Mouse (Mus musculus) hindbrain, embryonic 16.5 days (tissue): ENCODE measurements around the gene Bcat2. TPM values are rescaled to one million over a fixed set of nuclear protein-coding genes. Genes with fewer than 3 reads are reported as not detected.

Source experiments
- ATAC-seq: fragments of 200-750 bp; cut with Nextera tagmentation; 2 replicates; pipeline ENCODE4 v1.8.0; 2017; ENCODE audit warnings: moderate TSS enrichment, moderate library complexity
- H3K27ac ChIP-seq: fragments of 300-500 bp; sonication (generic); 2 replicates; pipeline ENCODE4 v1.5.1; 2014; ENCODE audit warnings: low read depth, mild to moderate bottlenecking, control low read depth, low read length, moderate library complexity
- H3K27me3 ChIP-seq: fragments of 300-500 bp; sonication (generic); replicated peaks from 2 replicates; pipeline ENCODE4 v1.6.1; 2014; ENCODE audit warnings: low read length; ENCODE audit not compliant: control insufficient read depth, insufficient read depth
- H3K36me3 ChIP-seq: fragments of 300-500 bp; sonication (generic); 2 replicates; pipeline ENCODE4 v1.6.1; 2014; ENCODE audit warnings: mild to moderate bottlenecking, low read length, moderate library complexity, mixed read lengths; ENCODE audit not compliant: control insufficient read depth, insufficient read depth
- H3K4me1 ChIP-seq: fragments of 300-500 bp; sonication (generic); 2 replicates; pipeline ENCODE4 v1.6.1; 2014; ENCODE audit warnings: low read depth, low read length; ENCODE audit not compliant: control insufficient read depth, insufficient read depth
- H3K4me2 ChIP-seq: fragments of 300-500 bp; sonication (generic); 2 replicates; pipeline ENCODE4 v1.6.1; 2014; ENCODE audit warnings: mild to moderate bottlenecking, low read length, control low read depth, moderate library complexity
- H3K4me3 ChIP-seq: fragments of 300-500 bp; sonication (generic); 2 replicates; pipeline ENCODE4 v1.5.1; 2014; ENCODE audit warnings: mild to moderate bottlenecking, low read length, control low read depth, moderate library complexity
- H3K9ac ChIP-seq: fragments of 300-500 bp; sonication (generic); 2 replicates; pipeline ENCODE4 v1.6.1; 2014; ENCODE audit warnings: low read depth, mild to moderate bottlenecking, control low read depth, low read length, moderate library complexity
- H3K9me3 ChIP-seq: fragments of 300-500 bp; sonication (generic); 2 replicates; pipeline ENCODE4 v1.6.1; 2014; ENCODE audit warnings: mild to moderate bottlenecking, low read length, moderate library complexity; ENCODE audit not compliant: control insufficient read depth
- WGBS: fragments of 180-500 bp; shearing (Covaris S2); extraction: QIAGEN DNeasy Blood & Tissue Kit; methylation state at CpG from one replicate; pipeline ENCODE4 v1.1.7; 2014; 5-methylcytosine and 5-hydroxymethylcytosine counted together
- polyA plus RNA-seq: library from polyadenylated mRNA; unstranded; fragments of >200 nt; fragmentation: Nextera tagmentation; extraction: Ambion mirVana; gene quantifications from 2 replicates; pipeline ENCODE4 v1.2.1, GENCODE M21; 2015

Bcat2 gene
- polyA plus RNA-seq, 1 experiment from 2014 or later = 22.7 TPM

DNA sequence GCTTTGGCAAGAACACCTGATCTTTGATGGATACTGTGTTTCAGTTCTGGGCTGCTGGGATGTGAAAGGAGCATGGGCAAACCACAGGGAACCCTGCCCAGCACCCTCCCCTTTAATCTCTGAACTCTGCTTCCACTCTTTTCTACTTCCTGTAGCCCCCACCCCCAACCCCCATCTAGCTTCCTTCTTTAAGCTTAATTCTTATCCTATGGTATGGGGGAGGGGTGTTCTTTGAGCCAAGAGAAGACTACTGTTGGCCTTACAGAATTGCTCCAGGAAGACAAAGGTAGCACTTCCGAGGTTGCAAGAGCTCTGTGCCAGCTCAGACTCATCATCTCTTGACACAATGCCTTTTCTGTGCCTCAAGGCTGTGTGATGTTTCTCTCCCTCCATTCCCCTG lies 2.0 kb downstream of the Bcat2 start:
- WGBS = 58% methylated on average over 1 of the region's 1 CpGs
- no peaks in the 10 kb centered on the region for H3K27me3 ChIP-seq
- H3K27ac ChIP-seq = no peak overlapping the region
- ATAC-seq = no peak
- no peaks in the 10 kb centered on the region for H3K9me3 ChIP-seq
- no peak overlapping the region for H3K9ac ChIP-seq
- H3K4me1 ChIP-seq = peaks cover 21% of the 10 kb centered on the region
- H3K36me3 ChIP-seq = peaks cover 4% of the 10 kb centered on the region; the same call in 1 of the 2 replicates
- no peak overlapping the region for H3K4me2 ChIP-seq
- no peak overlapping the region for H3K4me3 ChIP-seq

DNA sequence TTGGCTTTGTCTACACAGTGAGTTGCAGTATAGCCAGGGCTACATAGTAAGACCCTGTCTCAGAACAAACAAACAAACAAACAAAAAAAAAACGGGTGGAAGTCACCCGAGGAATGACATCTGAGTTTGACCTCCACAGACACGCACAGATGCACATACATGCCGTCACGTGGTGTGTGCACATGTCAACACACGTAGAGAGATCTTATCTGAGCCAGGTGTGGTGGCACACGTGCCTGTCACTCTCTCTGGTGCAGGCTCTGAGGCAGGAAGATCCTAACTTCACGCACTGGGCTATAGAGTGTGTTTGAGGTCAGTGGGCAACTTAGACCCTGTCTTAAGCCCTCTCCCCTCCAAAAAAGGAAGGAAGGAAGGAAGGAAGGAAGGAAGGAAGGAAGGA lies 4.0 kb downstream of the Bcat2 start:
- Histone ChIP-seq H3K9me3 (no peaks in the 10 kb centered on the region), H3K4me3 (no peak overlapping the region), H3K4me1 (peaks cover 9% of the 10 kb centered on the region), H3K36me3 (peaks cover 4% of the 10 kb centered on the region; the same call in 1 of the 2 replicates), H3K27me3 (no peaks in the 10 kb centered on the region), H3K4me2 (no peak overlapping the region), H3K27ac (no peak overlapping the region), H3K9ac (no peak overlapping the region)
- WGBS = 81% methylated on average over 8 of the region's 8 CpGs
- no peak for ATAC-seq

DNA sequence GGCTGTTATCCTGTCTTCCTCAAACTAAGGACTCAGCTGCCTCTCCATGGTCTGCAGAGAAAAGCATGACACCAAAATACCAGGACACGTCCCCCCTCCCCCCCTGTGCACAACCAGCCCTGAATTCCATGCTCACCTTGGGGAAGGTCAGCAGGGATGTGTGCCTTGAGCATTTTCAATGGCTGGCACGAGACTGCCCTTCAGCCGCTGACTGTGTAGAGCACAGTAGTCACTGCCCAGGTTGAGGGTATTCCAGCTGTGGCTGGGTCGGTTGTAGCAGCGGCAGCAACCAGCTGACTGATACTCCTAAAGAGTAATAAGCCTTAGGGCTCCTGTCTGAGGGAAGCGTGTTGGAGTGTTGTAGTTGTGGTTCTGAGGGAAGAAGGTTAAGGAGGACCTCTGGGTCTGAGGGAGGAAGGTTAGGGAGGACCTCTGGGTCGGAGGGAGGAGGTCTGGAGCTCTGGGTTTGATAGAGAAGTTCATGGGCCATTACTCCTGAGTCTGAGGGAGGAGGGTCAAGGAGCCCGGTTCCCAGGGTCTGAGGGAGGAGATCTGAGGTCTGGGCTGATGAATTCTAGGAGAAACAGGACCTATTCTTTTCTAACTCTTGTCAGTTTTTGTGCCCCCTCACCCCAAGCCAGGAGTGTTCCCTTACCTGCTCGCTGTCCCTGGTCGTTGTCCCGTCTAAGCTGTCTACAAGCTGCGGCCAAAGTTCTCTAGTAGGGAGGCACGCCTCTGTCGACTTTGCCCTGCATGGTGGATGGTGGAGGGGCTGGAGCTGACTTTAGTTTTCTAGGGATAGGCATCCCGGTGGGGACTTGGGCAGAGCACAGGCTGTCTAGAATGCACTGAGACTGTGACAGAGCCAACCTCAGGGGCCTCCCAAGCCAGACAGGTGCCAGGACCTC lies 4.8 kb downstream of the Bcat2 start:
- 82% methylated on average over 15 of the region's 15 CpGs for WGBS
- Histone ChIP-seq H3K27ac (no peak overlapping the region), H3K36me3 (peaks cover 4% of the 10 kb centered on the region; the same call in 1 of the 2 replicates), H3K4me3 (no peak overlapping the region), H3K4me2 (no peak overlapping the region), H3K4me1 (peaks cover 9% of the 10 kb centered on the region), H3K27me3 (no peaks in the 10 kb centered on the region), H3K9me3 (no peaks in the 10 kb centered on the region), H3K9ac (peak overlapping the region; percentile 22; the same call in 1 of the 2 replicates)
- ATAC-seq = no peak

DNA sequence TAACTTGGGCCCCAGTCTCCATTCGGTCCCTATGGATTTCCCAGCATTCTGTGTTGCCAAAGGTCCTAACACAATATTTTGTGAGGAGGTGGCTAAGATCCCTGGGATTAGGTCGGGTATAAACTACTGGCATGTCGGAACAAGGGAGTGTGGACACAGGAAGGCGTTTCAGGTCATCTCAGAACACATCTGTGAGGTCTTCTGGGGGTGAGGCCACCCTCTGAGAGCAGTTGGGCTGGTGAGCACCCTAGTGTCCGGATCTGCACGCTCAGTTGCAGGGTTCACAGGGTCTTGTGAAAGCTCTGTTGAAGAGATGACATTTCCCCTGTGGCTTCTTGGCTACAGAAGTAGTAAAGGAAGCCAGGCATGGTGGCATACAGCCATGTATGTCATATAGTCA lies 16.0 kb downstream of the Bcat2 start:
- no peak for ATAC-seq
- peaks cover 5% of the 10 kb centered on the region; the same call in 1 of the 2 replicates for H3K4me1 ChIP-seq
- peaks cover 3% of the 10 kb centered on the region; the same call in 1 of the 2 replicates for H3K36me3 ChIP-seq
- H3K9ac ChIP-seq = no peak overlapping the region
- H3K4me2 ChIP-seq = no peak overlapping the region
- no peak overlapping the region for H3K4me3 ChIP-seq
- H3K9me3 ChIP-seq = no peaks in the 10 kb centered on the region
- no peak overlapping the region for H3K27ac ChIP-seq
- no peaks in the 10 kb centered on the region for H3K27me3 ChIP-seq
- 92% methylated on average over 6 of the region's 6 CpGs for WGBS

DNA sequence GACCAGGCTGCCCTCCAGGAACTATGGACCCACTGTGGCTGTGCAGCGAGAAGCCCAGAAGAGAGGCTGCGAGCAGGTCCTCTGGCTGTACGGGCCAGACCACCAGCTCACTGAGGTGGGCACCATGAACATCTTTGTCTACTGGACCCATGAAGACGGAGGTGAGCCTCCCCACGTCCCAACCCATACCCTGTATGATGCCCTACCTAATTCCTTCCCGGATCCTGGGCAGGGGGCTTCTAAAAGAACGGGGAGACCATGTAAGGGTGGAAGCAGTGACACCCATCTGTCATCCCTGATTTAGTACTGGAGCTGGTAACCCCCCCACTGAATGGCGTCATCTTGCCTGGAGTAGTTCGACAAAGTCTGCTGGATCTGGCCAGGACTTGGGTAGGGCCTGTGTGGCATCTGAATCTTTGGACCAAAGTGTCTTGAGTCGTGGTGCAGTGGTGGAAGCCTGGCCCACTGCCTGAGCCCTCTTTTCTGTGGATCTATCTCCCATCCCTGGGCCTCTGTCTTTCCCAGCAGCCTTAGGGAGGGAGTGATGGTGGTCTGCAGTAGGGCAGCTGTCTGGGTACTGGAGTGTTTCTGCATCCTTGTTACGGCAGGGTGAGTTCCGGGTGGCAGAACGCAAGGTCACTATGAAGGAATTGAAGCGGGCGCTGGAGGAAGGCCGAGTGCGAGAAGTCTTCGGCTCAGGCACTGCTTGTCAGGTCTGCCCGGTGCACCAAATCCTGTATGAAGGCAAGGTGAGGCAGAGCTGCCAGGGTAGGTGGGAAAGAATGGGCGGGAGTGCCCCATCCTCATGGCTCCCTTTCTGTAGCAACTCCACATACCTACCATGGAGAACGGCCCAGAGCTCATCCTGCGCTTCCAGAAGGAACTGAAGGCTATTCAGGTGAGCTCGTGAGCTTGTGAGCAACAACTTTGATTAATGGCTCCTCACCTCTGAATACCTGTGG lies 18.0 kb downstream of the Bcat2 start:
- ATAC-seq = no peak
- H3K4me3 ChIP-seq = no peak overlapping the region
- no peak overlapping the region for H3K9ac ChIP-seq
- no peaks in the 10 kb centered on the region for H3K27me3 ChIP-seq
- H3K4me1 ChIP-seq = peaks cover 5% of the 10 kb centered on the region; the same call in 1 of the 2 replicates
- WGBS = 93% methylated on average over 23 of the region's 23 CpGs
- H3K36me3 ChIP-seq = peaks cover 2% of the 10 kb centered on the region; the same call in 1 of the 2 replicates
- no peak overlapping the region for H3K4me2 ChIP-seq
- H3K9me3 ChIP-seq = no peaks in the 10 kb centered on the region
- H3K27ac ChIP-seq = no peak overlapping the region

DNA sequence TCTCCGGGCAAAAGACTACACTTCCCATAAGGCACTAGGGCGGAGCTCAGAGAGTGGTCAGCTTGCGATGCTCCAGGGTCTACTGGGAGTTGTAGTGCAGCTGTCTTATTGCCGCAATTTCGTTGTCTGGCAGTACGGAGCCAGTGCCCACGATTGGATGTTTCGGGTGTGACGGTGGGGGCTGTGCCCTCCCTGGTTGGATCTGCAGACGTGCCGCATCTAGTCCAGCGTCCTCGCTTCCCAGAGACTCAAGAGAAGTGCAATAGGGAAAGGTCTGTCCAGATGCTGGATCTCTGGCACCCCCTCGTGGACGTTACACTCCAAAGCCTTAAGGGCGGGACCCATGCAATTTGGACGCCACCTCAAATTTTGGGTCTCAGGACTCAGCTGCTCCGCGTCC lies 19.2 kb downstream of the Bcat2 start:
- peak overlapping the region; percentile 68 for H3K9ac ChIP-seq
- peak overlapping the region; percentile 70 for H3K27ac ChIP-seq
- 5% methylated on average over 19 of the region's 19 CpGs for WGBS
- H3K4me1 ChIP-seq = peaks cover 5% of the 10 kb centered on the region; the same call in 1 of the 2 replicates
- peaks cover 2% of the 10 kb centered on the region; the same call in 1 of the 2 replicates for H3K36me3 ChIP-seq
- ATAC-seq = peak; percentile 99
- peak overlapping the region; percentile 42 for H3K4me3 ChIP-seq
- no peaks in the 10 kb centered on the region for H3K27me3 ChIP-seq
- H3K4me2 ChIP-seq = peak overlapping the region; percentile 74
- H3K9me3 ChIP-seq = no peaks in the 10 kb centered on the region

DNA sequence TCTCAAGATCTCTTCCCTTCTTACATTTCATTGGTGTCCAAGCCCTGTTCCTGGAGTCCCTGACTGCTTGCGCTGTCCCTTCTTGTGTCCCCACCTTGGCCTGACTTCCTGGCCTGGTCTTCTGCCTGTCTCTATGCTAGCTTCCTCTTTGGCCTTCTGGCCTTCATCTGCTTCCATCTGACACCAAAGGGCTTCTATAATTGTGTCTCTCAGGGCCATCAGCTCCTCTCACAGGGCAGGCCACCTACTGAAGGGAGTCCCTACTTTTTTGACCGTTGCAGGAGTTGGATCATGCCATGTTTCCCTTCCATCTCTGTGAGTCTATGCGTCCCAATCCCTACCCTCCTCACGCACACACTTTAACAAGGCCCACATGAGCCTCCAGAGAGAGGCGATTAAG lies 19.9 kb downstream of the Bcat2 start:
- Histone ChIP-seq H3K4me2 (peak overlapping the region; percentile 74), H3K27me3 (no peaks in the 10 kb centered on the region), H3K4me3 (no peak overlapping the region), H3K4me1 (peaks cover 5% of the 10 kb centered on the region; the same call in 1 of the 2 replicates), H3K9me3 (no peaks in the 10 kb centered on the region), H3K36me3 (peaks cover 2% of the 10 kb centered on the region; the same call in 1 of the 2 replicates), H3K9ac (no peak overlapping the region), H3K27ac (no peak overlapping the region; the same call in 1 of the 2 replicates)
- 97% methylated on average over 5 of the region's 5 CpGs for whole genome bisulfite sequencing
- no peak for ATAC-seq

DNA sequence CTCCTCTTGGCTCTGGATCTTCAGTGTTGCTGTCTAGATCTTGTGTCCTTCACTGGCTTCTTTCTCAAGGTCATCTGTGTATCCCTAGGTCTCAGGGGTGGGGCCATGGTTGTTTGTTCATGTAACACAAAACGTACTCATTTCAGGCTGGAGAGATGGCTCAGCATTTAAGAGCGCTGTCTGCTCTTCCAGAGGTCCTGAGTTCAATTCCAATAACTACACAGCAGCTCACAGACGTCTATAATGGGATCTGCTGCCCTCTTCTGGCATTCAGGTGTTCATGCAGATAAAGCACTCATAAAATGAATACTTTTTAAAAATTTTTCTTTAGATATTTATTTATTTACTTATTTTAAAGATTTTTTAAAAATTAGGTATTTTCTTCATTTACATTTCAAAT lies 20.9 kb downstream of the Bcat2 start:
- H3K4me3 ChIP-seq = no peak overlapping the region
- no peak overlapping the region for H3K4me2 ChIP-seq
- no peak overlapping the region for H3K27ac ChIP-seq
- no peak overlapping the region for H3K9ac ChIP-seq
- no peaks in the 10 kb centered on the region for H3K27me3 ChIP-seq
- H3K4me1 ChIP-seq = peaks cover 5% of the 10 kb centered on the region; the same call in 1 of the 2 replicates
- no peaks in the 10 kb centered on the region for H3K9me3 ChIP-seq
- WGBS = 60% methylated on average over 3 of the region's 3 CpGs
- no peak for ATAC-seq
- no peaks in the 10 kb centered on the region for H3K36me3 ChIP-seq
